Mouse (Mus musculus) embryonic fibroblast, embryonic 13.5 days (primary cell): ENCODE measurements around the gene Apobec2.

ENCODE experiments used
- CTCF ChIP-seq: IDR thresholded peaks from 2 replicates; pipeline ENCODE4 v1.5.1; 2011; ENCODE audit warnings: mild to moderate bottlenecking, control low read depth, low read length, moderate library complexity, borderline replicate concordance; ENCODE audit not compliant: insufficient read depth
- POLR2A ChIP-seq: IDR thresholded peaks from 2 replicates; pipeline ENCODE4 v1.6.1; 2011; ENCODE audit warnings: low read depth, mild to moderate bottlenecking, control low read depth, low read length, moderate library complexity

DNA sequence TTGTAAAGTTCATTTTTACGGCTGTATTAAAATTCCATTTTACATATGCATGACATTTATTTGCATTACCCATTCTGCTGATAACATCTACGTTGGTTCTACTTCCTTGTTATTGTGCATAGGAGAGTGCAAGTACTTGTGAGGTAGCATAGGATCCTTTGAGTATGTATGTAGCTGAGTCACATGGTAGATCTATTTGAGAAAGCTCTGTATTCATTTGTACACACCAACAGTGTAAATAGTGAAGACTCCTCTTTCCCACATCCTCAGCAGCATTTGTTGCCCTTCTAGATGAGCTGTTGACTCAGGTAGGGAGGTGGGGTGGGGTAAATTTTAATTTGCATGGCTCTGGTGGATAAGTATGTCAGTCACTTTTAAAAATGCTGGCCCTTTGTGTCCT lies 28.9 kb downstream of the Apobec2 start:
- TF ChIP-seq CTCF (no peak), POLR2A (no peak)
